Mouse (Mus musculus) liver, postnatal 0 days (tissue): ENCODE measurements around the gene Ptx3.

Experiments
- CTCF ChIP-seq: sonication (generic); IDR thresholded peaks from 2 replicates; pipeline ENCODE4 v1.5.1; 2016; ENCODE audit warnings: antibody characterized with exemption, low read depth
- EP300 ChIP-seq: IDR thresholded peaks from 2 replicates; pipeline ENCODE4 v1.6.1; 2016; ENCODE audit warnings: antibody characterized with exemption, low read depth, mild to moderate bottlenecking

DNA sequence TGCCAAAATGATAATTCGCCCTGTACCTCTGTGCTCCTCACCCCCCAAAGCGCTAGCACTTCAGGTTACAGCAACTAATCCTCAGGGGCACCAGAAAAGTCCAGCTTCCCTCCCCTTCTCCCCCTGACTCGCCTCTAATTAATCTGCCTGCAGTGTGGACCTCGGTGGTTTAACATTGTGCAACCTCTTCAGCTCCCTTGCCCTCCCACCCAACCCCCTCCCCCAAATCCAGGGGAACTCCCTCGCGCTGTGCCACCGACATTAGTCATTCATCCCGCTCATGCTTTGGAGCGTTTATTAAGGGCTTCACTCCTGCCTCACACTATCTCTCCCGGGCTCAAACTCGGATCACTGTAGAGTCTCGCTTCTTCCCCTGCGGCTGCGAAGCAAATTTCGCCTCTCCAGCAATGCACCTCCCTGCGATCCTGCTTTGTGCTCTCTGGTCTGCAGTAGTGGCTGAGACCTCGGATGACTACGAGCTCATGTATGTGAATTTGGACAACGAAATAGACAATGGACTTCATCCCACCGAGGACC is at the start of gene Ptx3:
- TF ChIP-seq CTCF (no peak), EP300 (no peak)
